Mouse (Mus musculus): ENCODE measurements around the gene Ada. TPM values are rescaled to one million over a fixed set of nuclear protein-coding genes. Genes with fewer than 3 reads are reported as not detected.

Gene Ada
- polyA plus RNA-seq, 1 experiment = 414 TPM

DNA sequence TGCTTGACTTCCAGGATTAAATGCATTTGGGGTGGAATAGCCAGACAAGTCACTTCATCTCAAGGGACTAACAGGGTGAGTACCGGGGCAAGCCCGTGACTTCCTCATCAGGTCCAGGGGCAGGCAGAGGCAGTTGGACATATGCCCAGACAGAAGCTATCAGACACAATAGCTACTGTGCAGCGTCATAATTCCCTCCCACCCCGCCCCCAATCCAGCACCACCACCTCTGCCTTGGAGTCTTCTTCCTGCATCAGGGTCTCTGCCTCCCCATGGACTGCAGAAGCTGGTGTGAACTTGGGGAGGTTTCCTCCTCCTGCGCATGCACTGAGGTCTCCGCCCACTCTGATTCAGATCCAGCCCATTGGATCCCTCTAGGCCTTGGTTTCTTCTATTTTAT, 14.1 kb downstream of the Ada start:
- 0 out of 2 replicates have a peak, but pooled peaks cover 6% of the 10 kb centered on the region for H3K4me1 ChIP-seq (ENCODE audit: control insufficient read depth, insufficient read depth, insufficient read length, low read length)
- no peak overlapping the region for H3K4me3 ChIP-seq (ENCODE audit: low read depth, low read length)
- H3K27me3 ChIP-seq (ENCODE audit: control insufficient read depth, insufficient read depth, low read length) = no peaks in the 10 kb centered on the region
- no peak for TF ChIP-seq POLR2A (IDR thresholded peaks at IDR 0.05; ENCODE audit: low read depth, low read length)
- TF ChIP-seq CTCF (IDR thresholded peaks at IDR 0.05; ENCODE audit: extremely low read depth, insufficient read length, insufficient replicate concordance, low read depth, low read length) = no peak
- no peak overlapping the region for H3K27ac ChIP-seq (ENCODE audit: insufficient read depth, low read depth, low read length)
- H3K36me3 ChIP-seq (ENCODE audit: control insufficient read depth, insufficient read depth, low read length) = peaks cover 5% of the 10 kb centered on the region; the same call in 1 of the 2 replicates
- whole genome bisulfite sequencing = 26% methylated on average over 6 of the region's 6 CpGs

DNA sequence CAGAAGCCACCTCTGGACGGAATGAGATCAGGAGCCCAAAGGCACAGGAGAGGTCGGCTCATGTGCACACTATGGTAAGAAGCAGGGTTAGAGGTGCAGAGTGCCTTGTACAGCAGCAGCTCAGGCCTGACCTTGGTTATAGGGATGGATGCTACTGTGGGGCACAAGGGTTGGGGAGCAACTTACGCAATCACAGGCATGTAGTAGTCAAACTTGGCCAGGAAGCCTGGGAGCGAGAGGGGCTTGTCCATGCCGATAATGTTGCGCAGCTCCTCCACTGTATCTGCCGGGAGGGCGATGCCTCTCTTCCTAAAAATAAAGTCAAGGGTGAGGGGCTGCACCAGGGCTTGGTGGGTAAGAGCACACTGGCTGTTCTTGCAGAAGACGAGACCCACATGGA, 14.9 kb downstream of the Ada start:
- no peak overlapping the region for H3K4me3 ChIP-seq (ENCODE audit: low read depth, low read length)
- H3K27me3 ChIP-seq (ENCODE audit: control insufficient read depth, insufficient read depth, low read length) = no peaks in the 10 kb centered on the region
- H3K27ac ChIP-seq (ENCODE audit: insufficient read depth, low read depth, low read length) = no peak overlapping the region
- H3K4me1 ChIP-seq (ENCODE audit: control insufficient read depth, insufficient read depth, insufficient read length, low read length) = 0 out of 2 replicates have a peak, but pooled peaks cover 6% of the 10 kb centered on the region
- WGBS = 88% methylated on average over 9 of the region's 9 CpGs
- no peak for TF ChIP-seq POLR2A (IDR thresholded peaks at IDR 0.05; ENCODE audit: low read depth, low read length)
- TF ChIP-seq CTCF (IDR thresholded peaks at IDR 0.05; ENCODE audit: extremely low read depth, insufficient read length, insufficient replicate concordance, low read depth, low read length) = no peak
- peaks cover 7% of the 10 kb centered on the region; the same call in 1 of the 2 replicates for H3K36me3 ChIP-seq (ENCODE audit: control insufficient read depth, insufficient read depth, low read length)

DNA sequence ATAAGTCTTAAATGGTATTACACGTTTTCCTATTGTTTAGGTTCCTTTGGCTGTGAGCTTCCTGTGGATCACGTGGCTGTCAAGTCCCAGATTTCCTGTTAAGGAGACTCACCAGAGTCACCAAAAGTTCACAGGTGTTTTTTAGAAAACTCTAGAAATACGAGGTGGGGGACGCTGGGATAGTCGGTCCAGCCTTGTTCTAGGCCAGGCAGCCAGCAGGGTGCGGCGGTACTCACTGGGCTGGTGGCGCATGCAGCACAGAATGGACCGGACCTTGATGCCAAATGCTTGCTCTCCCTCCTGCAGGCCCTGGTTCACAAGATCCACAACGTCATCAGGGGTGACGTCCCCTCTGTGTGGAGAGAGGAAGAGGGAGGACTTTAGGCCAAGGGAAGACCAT, 18.0 kb downstream of the Ada start:
- peaks cover 15% of the 10 kb centered on the region; the same call in 1 of the 2 replicates for H3K36me3 ChIP-seq (ENCODE audit: control insufficient read depth, insufficient read depth, low read length)
- H3K27ac ChIP-seq (ENCODE audit: insufficient read depth, low read depth, low read length) = no peak overlapping the region
- H3K4me3 ChIP-seq (ENCODE audit: low read depth, low read length) = no peak overlapping the region
- TF ChIP-seq CTCF (IDR thresholded peaks at IDR 0.05; ENCODE audit: extremely low read depth, insufficient read length, insufficient replicate concordance, low read depth, low read length) (no peak), POLR2A (IDR thresholded peaks at IDR 0.05; ENCODE audit: low read depth, low read length) (no peak)
- H3K4me1 ChIP-seq (ENCODE audit: control insufficient read depth, insufficient read depth, insufficient read length, low read length) = peaks cover 11% of the 10 kb centered on the region
- 89% methylated on average over 11 of the region's 11 CpGs for WGBS
- no peaks in the 10 kb centered on the region for H3K27me3 ChIP-seq (ENCODE audit: control insufficient read depth, insufficient read depth, low read length)

DNA sequence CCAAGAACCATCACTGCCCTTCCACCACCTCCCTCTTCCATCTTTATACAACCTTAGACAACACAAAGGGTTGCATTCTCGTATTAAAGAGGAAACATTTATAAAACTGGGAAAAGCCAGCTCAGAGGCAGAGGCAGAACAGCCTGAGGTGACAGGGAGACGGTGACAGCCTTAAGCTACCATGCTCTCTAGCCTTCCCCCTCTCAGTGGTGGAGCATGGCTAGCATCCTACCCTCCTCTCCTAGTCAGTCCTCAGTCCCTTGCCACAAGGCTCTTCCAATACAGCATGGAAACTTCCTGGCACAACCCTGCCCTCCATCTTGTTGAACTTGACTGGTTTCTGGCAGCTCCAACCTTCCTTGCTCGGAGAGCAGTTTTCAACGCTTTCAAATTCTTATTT, 21.7 kb downstream of the Ada start:
- no peaks in the 10 kb centered on the region for H3K27me3 ChIP-seq (ENCODE audit: control insufficient read depth, insufficient read depth, low read length)
- 73% methylated on average over 4 of the region's 4 CpGs for WGBS
- H3K27ac ChIP-seq (ENCODE audit: insufficient read depth, low read depth, low read length) = no peak overlapping the region
- H3K36me3 ChIP-seq (ENCODE audit: control insufficient read depth, insufficient read depth, low read length) = peaks cover 14% of the 10 kb centered on the region; the same call in 1 of the 2 replicates
- H3K4me3 ChIP-seq (ENCODE audit: low read depth, low read length) = no peak overlapping the region
- peaks cover 27% of the 10 kb centered on the region for H3K4me1 ChIP-seq (ENCODE audit: control insufficient read depth, insufficient read depth, insufficient read length, low read length)
- TF ChIP-seq POLR2A (IDR thresholded peaks at IDR 0.05; ENCODE audit: low read depth, low read length) (no peak), CTCF (IDR thresholded peaks at IDR 0.05; ENCODE audit: extremely low read depth, insufficient read length, insufficient replicate concordance, low read depth, low read length) (no peak)

GRCm38 (mm10) chr2:163726766-163727393, 23.2 kb downstream of the Ada start:
- Histone ChIP-seq H3K27me3 (ENCODE audit: control insufficient read depth, insufficient read depth, low read length) (no peaks in the 10 kb centered on the region), H3K36me3 (ENCODE audit: control insufficient read depth, insufficient read depth, low read length) (peaks cover 17% of the 10 kb centered on the region), H3K4me1 (ENCODE audit: control insufficient read depth, insufficient read depth, insufficient read length, low read length) (peaks cover 27% of the 10 kb centered on the region), H3K27ac (ENCODE audit: insufficient read depth, low read depth, low read length) (0 out of 2 replicates have a peak overlapping the region, but pooled peaks have one; percentile 22), H3K4me3 (ENCODE audit: low read depth, low read length) (no peak overlapping the region)
- WGBS = 18% methylated on average over 5 of the region's 5 CpGs
- TF ChIP-seq CTCF (IDR thresholded peaks at IDR 0.05; ENCODE audit: extremely low read depth, insufficient read length, insufficient replicate concordance, low read depth, low read length) (no peak), POLR2A (IDR thresholded peaks at IDR 0.05; ENCODE audit: low read depth, low read length) (no peak)

DNA sequence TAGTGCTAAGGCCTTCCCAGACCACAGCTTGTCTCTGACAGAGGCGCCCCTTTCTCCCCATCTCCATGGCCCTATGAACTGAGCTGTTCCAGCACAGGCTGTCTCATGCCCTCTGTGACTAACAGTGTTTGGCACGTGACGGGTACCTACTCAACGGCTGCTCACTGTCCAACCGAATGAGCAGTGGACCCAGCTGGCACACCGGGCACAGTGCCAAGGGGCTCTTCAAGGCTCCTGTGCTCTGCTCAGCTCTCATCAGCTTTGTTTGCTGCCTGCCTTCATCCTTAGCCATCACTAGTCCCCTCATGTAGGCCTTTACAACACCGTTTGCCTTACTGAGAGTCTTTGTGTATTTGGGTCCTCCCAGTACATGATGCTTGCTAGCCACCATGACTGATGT, 27.5 kb downstream of the Ada start:
- WGBS = 38% methylated on average over 7 of the region's 7 CpGs
- H3K27ac ChIP-seq (ENCODE audit: insufficient read depth, low read depth, low read length) = no peak overlapping the region
- H3K4me3 ChIP-seq (ENCODE audit: low read depth, low read length) = no peak overlapping the region
- peaks cover 14% of the 10 kb centered on the region for H3K36me3 ChIP-seq (ENCODE audit: control insufficient read depth, insufficient read depth, low read length)
- H3K4me1 ChIP-seq (ENCODE audit: control insufficient read depth, insufficient read depth, insufficient read length, low read length) = peaks cover 41% of the 10 kb centered on the region
- no peak for TF ChIP-seq POLR2A (IDR thresholded peaks at IDR 0.05; ENCODE audit: low read depth, low read length)
- TF ChIP-seq CTCF (IDR thresholded peaks at IDR 0.05; ENCODE audit: extremely low read depth, insufficient read length, insufficient replicate concordance, low read depth, low read length) = no peak
- H3K27me3 ChIP-seq (ENCODE audit: control insufficient read depth, insufficient read depth, low read length) = no peaks in the 10 kb centered on the region

DNA sequence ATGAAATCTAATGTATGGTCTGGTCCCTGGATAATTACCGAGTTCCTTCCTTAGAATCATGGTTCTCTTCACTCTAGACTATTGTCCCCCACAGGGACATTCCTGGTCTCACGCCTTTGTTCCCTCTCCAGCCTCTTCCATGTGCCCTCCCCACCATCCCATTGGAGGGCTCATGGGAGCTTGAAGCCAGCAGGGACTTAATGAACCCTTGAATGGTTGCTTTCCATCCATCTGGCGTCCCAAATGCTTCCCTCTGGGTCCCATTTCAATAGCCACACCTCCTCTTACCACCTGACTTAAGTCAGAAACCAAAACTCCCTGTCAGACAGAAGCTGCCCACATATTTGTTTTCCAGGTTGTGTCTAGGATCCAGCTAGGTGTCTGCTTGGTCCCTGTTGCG, 30.4 kb downstream of the Ada start:
- TF ChIP-seq CTCF (IDR thresholded peaks at IDR 0.05; ENCODE audit: extremely low read depth, insufficient read length, insufficient replicate concordance, low read depth, low read length) (no peak), POLR2A (IDR thresholded peaks at IDR 0.05; ENCODE audit: low read depth, low read length) (no peak)
- Histone ChIP-seq H3K27me3 (ENCODE audit: control insufficient read depth, insufficient read depth, low read length) (no peaks in the 10 kb centered on the region), H3K36me3 (ENCODE audit: control insufficient read depth, insufficient read depth, low read length) (peaks cover 12% of the 10 kb centered on the region), H3K4me1 (ENCODE audit: control insufficient read depth, insufficient read depth, insufficient read length, low read length) (peaks cover 34% of the 10 kb centered on the region), H3K27ac (ENCODE audit: insufficient read depth, low read depth, low read length) (no peak overlapping the region; the same call in 1 of the 2 replicates), H3K4me3 (ENCODE audit: low read depth, low read length) (no peak overlapping the region)
- WGBS = 34% methylated on average over 4 of the region's 4 CpGs
